Mouse (Mus musculus): ENCODE results near the gene Zfp518b.

The Zfp518b gene

GRCm38 (mm10) chr5:38684164-38684911, at the start of gene Zfp518b:
Zfp518b (minus strand) TSS chr5:38684826.
- no peak for TF ChIP-seq GATA4 (IDR thresholded peaks at IDR 0.05; ENCODE audit: insufficient replicate concordance, low read length)

GRCm38 (mm10) chr5:38708940-38709581, 24.4 kb upstream of the Zfp518b start:
- no peak for TF ChIP-seq GATA4 (IDR thresholded peaks at IDR 0.05; ENCODE audit: insufficient replicate concordance, low read length)

GRCm38 (mm10) chr5:38707364-38708075, 22.9 kb upstream of the Zfp518b start:
- TF ChIP-seq GATA4 (IDR thresholded peaks at IDR 0.05; ENCODE audit: insufficient replicate concordance, low read length): no peak

DNA sequence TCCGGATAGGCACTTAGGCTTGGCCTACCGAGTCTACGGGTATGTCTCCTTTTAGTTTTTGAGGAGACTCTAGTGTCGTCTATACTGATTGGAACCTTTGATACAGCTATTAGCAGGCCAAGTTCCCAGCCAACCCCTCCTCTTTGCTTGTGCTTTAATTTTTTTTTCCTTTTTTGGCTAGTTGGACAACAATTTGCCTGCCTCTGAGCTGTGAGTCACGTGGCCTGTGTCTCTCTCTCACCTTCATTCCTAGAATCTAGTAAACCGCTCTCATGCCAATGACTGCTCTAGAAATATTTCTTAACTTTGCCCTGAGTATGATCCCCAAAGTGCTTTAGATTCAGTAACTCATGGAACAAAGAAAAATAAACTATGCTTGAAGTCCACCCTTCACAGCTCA, 18.3 kb upstream of the Zfp518b start:
- no peak for TF ChIP-seq GATA4 (IDR thresholded peaks at IDR 0.05; ENCODE audit: insufficient replicate concordance, low read length)

- TF ChIP-seq GATA4 (IDR thresholded peaks at IDR 0.05; ENCODE audit: insufficient replicate concordance, low read length): no peak
These were observed 17.5 kb upstream of the Zfp518b start for GRCm38 (mm10) chr5:38702091-38702490.

DNA sequence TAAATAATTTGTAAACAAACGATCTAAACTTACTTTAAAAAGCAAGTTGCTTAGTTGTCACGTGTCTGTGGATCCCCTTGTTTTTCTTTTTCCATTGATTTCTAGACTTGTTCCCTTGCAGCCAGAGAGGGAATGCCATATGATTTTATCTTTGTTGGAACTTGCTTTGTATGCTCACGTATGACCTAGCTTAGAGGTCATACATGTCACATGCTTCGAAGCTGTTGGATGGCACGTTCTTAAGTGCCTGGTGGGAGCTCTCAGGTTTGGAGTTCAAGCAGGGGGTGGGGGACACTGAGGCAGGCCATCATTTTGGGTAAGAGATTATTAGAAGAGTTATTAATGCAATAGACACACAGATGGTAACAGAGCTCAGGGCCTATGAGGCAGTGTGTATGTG, 13.8 kb upstream of the Zfp518b start:
- no peak for TF ChIP-seq GATA4 (IDR thresholded peaks at IDR 0.05; ENCODE audit: insufficient replicate concordance, low read length)

GRCm38 (mm10) chr5:38698046-38698445, 13.4 kb upstream of the Zfp518b start:
- no peak for TF ChIP-seq GATA4 (IDR thresholded peaks at IDR 0.05; ENCODE audit: insufficient replicate concordance, low read length)

DNA sequence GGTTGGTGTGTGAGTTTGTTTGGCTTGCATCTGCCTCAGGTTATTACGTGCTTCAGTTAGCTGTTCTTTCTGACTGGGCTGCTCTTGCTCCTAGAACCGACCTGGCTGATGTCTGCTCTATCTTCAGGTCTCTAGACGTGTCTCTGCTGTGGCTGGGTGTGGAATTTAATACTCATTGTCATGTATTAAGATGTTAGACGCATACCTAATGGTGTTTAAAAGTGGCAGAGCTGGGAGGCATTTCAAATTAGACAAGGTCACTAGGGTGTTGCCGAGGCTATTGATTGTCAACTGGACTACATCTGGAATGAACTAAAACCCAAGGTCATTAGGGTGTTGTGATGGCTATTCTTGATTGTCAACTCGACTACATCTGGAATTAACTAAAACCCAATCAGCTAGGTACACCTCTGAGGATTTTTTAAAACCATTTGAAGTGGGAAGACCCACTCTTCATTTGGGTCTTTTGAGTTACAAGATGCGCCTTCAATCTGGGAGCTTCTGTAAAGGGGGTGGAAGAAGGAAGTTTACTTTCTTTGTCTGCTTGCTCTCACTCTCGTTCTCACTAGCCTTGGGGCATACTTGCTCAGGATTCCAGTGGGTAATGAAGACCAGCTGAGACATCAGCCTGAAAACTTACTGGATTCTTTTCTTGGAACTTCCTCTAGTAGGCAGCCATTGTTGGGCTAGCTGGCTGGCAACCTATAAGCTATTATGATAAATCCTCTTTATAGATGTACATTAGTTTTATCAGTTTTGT, 12.2 kb upstream of the Zfp518b start:
- TF ChIP-seq GATA4 (IDR thresholded peaks at IDR 0.05; ENCODE audit: insufficient replicate concordance, low read length): no peak

GRCm38 (mm10) chr5:38692859-38693258, 8.2 kb upstream of the Zfp518b start:
- no peak for TF ChIP-seq GATA4 (IDR thresholded peaks at IDR 0.05; ENCODE audit: insufficient replicate concordance, low read length)

DNA sequence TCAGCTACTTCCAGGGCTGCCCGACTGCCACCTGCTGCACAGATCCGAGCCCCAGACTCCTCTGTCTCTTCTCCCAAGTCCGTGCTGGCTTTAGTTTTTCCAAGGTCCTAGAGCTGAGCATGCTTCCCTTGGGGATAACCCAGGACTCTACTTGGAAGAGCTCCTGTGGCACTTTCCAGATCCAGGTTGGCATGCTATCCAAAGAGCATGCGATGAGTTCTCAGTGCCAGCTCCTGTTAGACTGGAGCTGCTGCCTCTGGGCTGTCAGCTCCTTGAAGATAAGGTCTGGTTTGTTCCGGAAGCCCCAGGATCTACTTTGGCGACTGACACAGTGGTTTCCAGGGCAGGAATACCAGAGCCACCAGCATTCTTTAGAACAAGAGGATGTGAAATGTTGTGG, 4.6 kb upstream of the Zfp518b start:
- TF ChIP-seq GATA4 (IDR thresholded peaks at IDR 0.05; ENCODE audit: insufficient replicate concordance, low read length): no peak

DNA sequence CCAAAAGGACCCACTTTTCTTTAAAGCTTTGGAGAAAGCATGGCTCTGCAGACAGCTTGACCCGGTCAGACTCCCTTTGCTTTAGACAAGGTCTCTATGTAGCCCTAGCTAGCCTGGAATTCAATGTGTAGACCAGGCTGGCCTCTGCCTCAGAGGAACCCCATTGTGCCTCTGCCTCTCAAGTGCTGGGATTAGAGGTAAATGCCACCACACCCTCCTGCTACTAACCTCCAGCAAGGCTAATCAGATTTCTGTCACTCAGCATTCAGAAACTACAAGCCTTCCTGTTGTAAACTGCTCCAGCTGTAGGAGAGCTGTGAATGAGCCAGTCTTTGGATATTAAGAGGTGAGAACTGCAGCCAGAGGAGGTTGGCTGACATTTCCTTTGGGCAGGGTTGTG, 3.1 kb upstream of the Zfp518b start:
- no peak for TF ChIP-seq GATA4 (IDR thresholded peaks at IDR 0.05; ENCODE audit: insufficient replicate concordance, low read length)

DNA sequence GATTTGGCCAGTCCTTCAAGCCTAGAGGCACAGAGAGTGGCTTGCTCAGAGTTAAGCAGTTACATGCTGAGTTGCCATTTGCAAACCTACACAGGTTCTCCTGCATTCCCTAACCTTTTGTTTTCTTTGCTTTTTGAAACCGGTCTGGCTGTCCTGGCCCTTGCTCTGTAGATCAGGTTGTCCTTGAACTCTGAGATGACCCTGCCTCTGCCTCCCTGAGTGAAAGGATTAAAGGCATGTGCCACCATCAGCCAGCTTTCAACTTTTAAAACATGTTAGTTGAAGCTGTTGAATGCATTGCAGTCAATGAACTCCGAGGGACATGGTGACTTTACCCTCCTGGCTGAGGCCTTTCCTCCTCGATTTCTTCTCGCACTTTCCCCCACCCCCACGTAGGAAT, 25.8 kb downstream of the Zfp518b start:
- TF ChIP-seq GATA4 (IDR thresholded peaks at IDR 0.05; ENCODE audit: insufficient replicate concordance, low read length): no peak

DNA sequence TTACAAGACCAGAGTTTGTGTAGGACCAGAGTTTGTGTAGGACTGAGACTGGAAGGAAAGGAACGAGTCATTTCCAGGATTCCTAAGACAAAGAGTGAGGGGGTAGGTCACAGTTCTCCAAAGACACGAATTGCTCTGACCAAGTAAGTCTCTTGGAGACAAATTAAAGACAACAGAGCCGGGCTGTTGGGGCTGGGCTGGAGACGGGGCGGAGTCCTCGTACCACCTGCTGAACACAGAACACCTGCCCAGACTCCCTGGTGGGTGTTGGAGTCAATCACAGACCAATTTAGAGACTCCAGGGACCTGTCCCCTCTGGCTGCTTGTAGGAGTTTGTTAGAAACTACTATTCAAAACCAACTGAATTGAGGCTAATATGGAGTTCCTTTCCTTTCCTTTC, 28.4 kb downstream of the Zfp518b start:
- TF ChIP-seq GATA4 (IDR thresholded peaks at IDR 0.05; ENCODE audit: insufficient replicate concordance, low read length): no peak

DNA sequence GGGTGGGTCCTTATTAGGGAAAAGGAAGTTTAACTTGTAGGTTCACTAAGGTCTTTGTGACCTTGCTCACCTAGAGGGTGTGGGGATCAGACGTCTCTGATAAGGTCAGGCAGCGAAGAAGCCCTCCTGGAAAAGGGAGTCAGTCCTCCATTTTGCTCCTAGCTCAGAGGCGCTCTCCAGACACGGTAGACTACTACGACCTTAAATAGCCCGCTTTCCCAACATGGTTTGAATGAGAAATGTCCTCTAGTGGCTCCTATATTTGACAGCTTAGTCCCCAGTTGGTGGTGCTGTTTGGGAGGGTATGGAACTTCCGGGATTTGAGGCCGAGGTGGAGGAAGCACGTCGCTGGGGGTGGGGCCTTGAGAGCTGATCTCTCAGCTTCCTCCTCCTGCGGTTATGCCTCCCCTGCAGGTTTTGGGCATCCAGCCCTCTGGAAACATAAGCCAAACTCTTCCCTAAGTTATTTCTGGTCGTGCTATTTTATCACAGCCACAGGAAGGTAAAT, 29.2 kb downstream of the Zfp518b start:
- no peak for TF ChIP-seq GATA4 (IDR thresholded peaks at IDR 0.05; ENCODE audit: insufficient replicate concordance, low read length)

GRCm38 (mm10) chr5:38654571-38654970, 30.1 kb downstream of the Zfp518b start:
- no peak for TF ChIP-seq GATA4 (IDR thresholded peaks at IDR 0.05; ENCODE audit: insufficient replicate concordance, low read length)

Measured in liver, adult (tissue).